Mouse (Mus musculus): ENCODE data around the gene Gm8356. TPM values are rescaled to one million over a fixed set of nuclear protein-coding genes. Genes with fewer than 3 reads are reported as not detected.

Gm8356 gene
- not detected in 2 replicates for polyA plus RNA-seq (2015; fragmentation: Nextera tagmentation; extraction: Ambion mirVana)

DNA sequence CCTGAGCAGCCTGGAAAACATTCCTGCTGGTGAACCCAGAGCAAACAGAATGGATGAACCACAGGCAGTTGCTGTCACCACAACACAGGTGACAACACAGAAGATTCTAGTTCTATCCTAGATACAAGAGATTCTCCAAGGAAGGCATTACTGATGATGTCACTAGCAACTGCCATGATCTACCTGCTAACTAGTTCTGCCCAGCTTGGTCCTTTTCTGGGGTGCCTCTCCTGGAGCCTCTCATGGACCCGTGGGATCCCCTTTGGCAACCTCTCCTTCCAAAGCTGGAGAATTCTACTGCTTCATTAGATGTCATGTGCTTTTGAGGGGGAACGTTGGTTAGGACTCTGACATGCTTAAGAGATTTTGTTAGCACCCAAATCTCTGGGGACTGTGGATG lies at the start of gene Gm8356:
Gene Gm8356 (minus strand): TSS at position 101 of the 400 bp plus-strand sequence.

Other genes with a start within 250 kb of the Gm8356 start
- not detected in 2 replicates for gene Gm21103, start 232.4 kb downstream of the Gm8356 start, polyA plus RNA-seq (2015; fragmentation: Nextera tagmentation; extraction: Ambion mirVana)
- not detected in 2 replicates for gene Gm3618, start 193.6 kb downstream of the Gm8356 start, polyA plus RNA-seq (2015; fragmentation: Nextera tagmentation; extraction: Ambion mirVana)
- not detected in 2 replicates for gene Gm16440, start 147.0 kb downstream of the Gm8356 start, polyA plus RNA-seq (2015; fragmentation: Nextera tagmentation; extraction: Ambion mirVana)
- gene Gm3591, start 124.8 kb downstream of the Gm8356 start, polyA plus RNA-seq (2015; fragmentation: Nextera tagmentation; extraction: Ambion mirVana), result not detected in 2 replicates
- not detected in 2 replicates for gene Gm3594, start 92.7 kb downstream of the Gm8356 start, polyA plus RNA-seq (2015; fragmentation: Nextera tagmentation; extraction: Ambion mirVana)
- gene Gm3629, start 53.3 kb upstream of the Gm8356 start, polyA plus RNA-seq (2015; fragmentation: Nextera tagmentation; extraction: Ambion mirVana), result 0.10 and 0.15 TPM in 2 replicates
- gene Gm3460, start 85.1 kb upstream of the Gm8356 start, polyA plus RNA-seq (2015; fragmentation: Nextera tagmentation; extraction: Ambion mirVana), result not detected in 2 replicates
- not detected in 2 replicates for gene Gm10251, start 146.9 kb upstream of the Gm8356 start, polyA plus RNA-seq (2015; fragmentation: Nextera tagmentation; extraction: Ambion mirVana)
- not detected in 2 replicates for gene Gm8050, start 183.0 kb upstream of the Gm8356 start, polyA plus RNA-seq (2015; fragmentation: Nextera tagmentation; extraction: Ambion mirVana)
- 0.72 and 1.1 TPM in 2 replicates for gene Gm3636, start 205.0 kb upstream of the Gm8356 start, polyA plus RNA-seq (2015; fragmentation: Nextera tagmentation; extraction: Ambion mirVana)
- not detected in 2 replicates for gene Gm8362, start 237.1 kb upstream of the Gm8356 start, polyA plus RNA-seq (2015; fragmentation: Nextera tagmentation; extraction: Ambion mirVana)

Measured in spleen, postnatal 0 days (tissue).